15 mouse cellular contexts compared by ENCODE assay signal in the genomic region with DNA sequence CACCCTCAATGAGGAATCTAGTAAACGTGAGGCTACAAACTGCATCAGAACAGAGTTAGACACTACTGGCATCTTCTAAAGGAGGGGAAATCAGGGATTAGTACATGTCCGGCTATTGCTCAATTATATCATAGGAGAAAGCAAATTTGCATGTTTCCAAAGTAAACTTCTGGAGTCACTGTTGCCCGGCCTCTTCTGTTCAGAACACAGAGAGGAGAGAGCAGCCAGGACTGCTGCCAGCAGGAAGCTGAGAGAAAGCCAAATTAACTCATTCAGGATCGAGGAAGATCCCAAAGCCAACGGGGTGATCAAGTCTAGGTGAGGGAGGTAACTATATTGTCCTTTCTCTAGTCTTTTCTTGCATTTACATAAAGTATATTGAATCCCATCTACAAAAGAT.
"Had no signal": no experiment of that assay in that cellular context is flagged by ENCODE, and none has a peak within 500 bp of the region (broad histone marks: within the 10 kb centered on the region; RNA-seq: fewer than 3 reads in every experiment).

No protein-coding gene starts in this region.

- H3K9me3 ChIP-seq: limb, embryonic 12.5 days; limb, embryonic 15.5 days; liver, embryonic 13.5 days; lung, embryonic 15.5 days; midbrain, embryonic 10.5 days; midbrain, embryonic 13.5 days had no signal

- H3K4me2 ChIP-seq: limb, embryonic 12.5 days; limb, embryonic 15.5 days; liver, embryonic 13.5 days; lung, embryonic 15.5 days; midbrain, embryonic 13.5 days had no signal

- H3K4me3 ChIP-seq: layer of hippocampus, adult 2 months; limb, embryonic 12.5 days; limb, embryonic 15.5 days; liver, embryonic 13.5 days; lung, embryonic 15.5 days; megakaryocyte, embryonic 14.5 days; midbrain, embryonic 10.5 days; midbrain, embryonic 13.5 days had no signal

- ATAC-seq: intestine, postnatal 0 days; midbrain, embryonic 13.5 days had no signal

- H3K27ac ChIP-seq: kidney, postnatal 0 days; layer of hippocampus, adult 2 months; limb, embryonic 12.5 days; limb, embryonic 15.5 days; liver, embryonic 13.5 days; lung, embryonic 15.5 days; midbrain, embryonic 10.5 days; midbrain, embryonic 13.5 days had no signal

- H3K4me1 ChIP-seq: limb, embryonic 12.5 days; limb, embryonic 15.5 days; liver, embryonic 13.5 days; lung, embryonic 15.5 days; megakaryocyte, embryonic 14.5 days; midbrain, embryonic 10.5 days; midbrain, embryonic 13.5 days had no signal

- DNase-seq: kidney, adult 2 months; kidney, postnatal 25 days; layer of hippocampus, adult 9-11 months; liver, embryonic 13.5 days; thymus, adult 18-20 months; thymus, postnatal 36 days had no signal

- H3K9ac ChIP-seq: limb, embryonic 12.5 days; limb, embryonic 15.5 days; liver, embryonic 13.5 days; lung, embryonic 15.5 days; midbrain, embryonic 13.5 days had no signal

- H3K27me3 ChIP-seq: limb, embryonic 12.5 days; limb, embryonic 15.5 days; liver, embryonic 13.5 days; lung, embryonic 15.5 days; megakaryocyte, embryonic 14.5 days; midbrain, embryonic 13.5 days had no signal

- H3K36me3 ChIP-seq: limb, embryonic 12.5 days; limb, embryonic 15.5 days; liver, embryonic 13.5 days; lung, embryonic 15.5 days; midbrain, embryonic 10.5 days; midbrain, embryonic 13.5 days had no signal
